Mouse (Mus musculus): Measurements from ENCODE around the gene Defb43. TPM values are rescaled to one million over a fixed set of nuclear protein-coding genes. Genes with fewer than 3 reads are reported as not detected.

Defb43 gene
- total RNA-seq (2021), result not detected
- long read RNA-seq, experiment 1, result 0 reads
- long read RNA-seq, experiment 2, result 0 reads

DNA sequence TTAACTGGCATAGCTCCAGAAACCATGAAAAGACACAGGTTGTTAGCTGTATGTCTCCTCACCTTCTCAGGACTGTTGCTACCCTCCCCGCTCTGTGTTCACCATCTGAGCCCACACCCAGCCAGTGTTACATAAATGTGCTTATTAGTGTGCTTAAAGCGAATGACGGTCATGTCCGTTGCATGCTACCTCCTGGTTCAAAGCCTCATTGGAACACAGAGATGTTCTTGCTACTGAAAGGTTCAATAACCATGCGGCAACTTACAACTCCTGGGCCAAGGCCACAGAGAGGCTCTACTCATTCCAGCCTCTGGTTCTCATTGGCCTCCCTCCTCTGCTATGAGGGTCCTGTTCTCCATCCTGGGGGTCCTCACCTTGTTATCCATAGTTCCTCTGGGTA lies at the start of gene Defb43:
Gene Defb43, plus strand, starts transcription at position 301 of the 400 bp plus-strand sequence.
- DNase-seq (ENCODE audit: low spot score in 2 of 2), result no peak

DNA sequence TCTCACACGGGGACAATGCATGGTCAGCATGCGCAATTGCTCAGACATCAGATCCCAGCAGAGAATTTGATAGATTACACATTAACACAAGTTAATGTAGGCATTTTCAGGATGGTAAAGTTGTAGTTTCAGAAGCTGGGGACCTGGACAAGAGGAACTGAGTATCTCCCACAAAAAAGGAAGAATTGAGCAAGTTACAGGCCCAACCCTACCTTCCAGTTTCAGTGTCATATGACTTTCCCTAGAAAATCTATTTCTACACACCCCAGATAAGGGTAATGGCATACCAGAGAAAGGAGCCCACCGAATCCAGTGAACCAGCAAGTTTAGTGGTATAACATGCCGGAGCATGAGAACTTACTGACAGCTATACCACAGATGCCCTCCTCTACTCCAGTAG lies 47.9 kb upstream of the Defb43 start:
- no peak for DNase-seq (ENCODE audit: low spot score in 2 of 2)

GRCm38 (mm10) chr14:62965342-62965741 lies 46.2 kb upstream of the Defb43 start:
- DNase-seq (ENCODE audit: low spot score in 2 of 2), result no peak

DNA sequence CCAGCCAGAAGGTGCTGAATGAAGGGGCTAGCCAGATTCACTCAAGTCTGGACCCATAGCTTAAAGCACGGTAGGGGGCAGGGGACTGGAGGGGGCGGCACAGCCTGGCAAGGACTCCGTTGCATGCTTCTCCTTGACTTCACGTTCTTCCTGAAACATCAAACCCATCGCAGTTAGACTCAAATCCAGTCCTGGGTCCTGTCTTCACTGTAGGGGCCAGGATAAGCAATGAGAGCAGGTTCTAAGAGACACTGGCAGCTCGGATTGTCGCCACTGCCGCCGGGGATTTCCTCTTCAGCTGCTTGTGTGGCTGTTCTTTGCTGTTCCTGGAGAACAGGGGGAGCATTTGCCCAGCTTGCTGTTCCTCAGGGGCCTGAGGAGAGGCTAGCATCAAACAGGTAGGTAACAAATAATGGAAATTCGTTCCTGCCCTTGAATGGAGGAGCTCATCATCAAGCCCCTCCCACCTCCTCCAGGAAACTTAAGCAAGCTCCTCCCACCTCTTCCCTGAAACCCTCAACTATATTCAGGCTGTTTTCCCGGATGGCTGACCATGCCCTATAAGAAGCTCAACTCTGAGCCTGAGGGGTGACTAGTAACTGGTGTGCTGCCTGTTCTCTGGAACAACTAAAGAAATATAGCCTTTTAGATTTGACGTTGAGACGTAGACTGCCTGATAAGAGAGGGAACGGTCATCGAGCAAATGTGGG lies 45.6 kb upstream of the Defb43 start:
- no peak for DNase-seq (ENCODE audit: low spot score in 2 of 2)

- peak; percentile 55 to 67 for DNase-seq (ENCODE audit: low spot score in 2 of 2)
Observed at GRCm38 (mm10) chr14:62975046-62975445, 36.5 kb upstream of the Defb43 start.

- DNase-seq (ENCODE audit: low spot score in 2 of 2), result no peak
Observed at GRCm38 (mm10) chr14:62979815-62980214, 31.8 kb upstream of the Defb43 start.

GRCm38 (mm10) chr14:62984410-62984809 lies 27.2 kb upstream of the Defb43 start, which contains the start of gene Defb48:
Defb48 (minus strand) TSS chr14:62984510.
- no peak for DNase-seq (ENCODE audit: low spot score in 2 of 2)

GRCm38 (mm10) chr14:62991271-62991670 lies 20.3 kb upstream of the Defb43 start:
- no peak for DNase-seq (ENCODE audit: low spot score in 2 of 2)

DNA sequence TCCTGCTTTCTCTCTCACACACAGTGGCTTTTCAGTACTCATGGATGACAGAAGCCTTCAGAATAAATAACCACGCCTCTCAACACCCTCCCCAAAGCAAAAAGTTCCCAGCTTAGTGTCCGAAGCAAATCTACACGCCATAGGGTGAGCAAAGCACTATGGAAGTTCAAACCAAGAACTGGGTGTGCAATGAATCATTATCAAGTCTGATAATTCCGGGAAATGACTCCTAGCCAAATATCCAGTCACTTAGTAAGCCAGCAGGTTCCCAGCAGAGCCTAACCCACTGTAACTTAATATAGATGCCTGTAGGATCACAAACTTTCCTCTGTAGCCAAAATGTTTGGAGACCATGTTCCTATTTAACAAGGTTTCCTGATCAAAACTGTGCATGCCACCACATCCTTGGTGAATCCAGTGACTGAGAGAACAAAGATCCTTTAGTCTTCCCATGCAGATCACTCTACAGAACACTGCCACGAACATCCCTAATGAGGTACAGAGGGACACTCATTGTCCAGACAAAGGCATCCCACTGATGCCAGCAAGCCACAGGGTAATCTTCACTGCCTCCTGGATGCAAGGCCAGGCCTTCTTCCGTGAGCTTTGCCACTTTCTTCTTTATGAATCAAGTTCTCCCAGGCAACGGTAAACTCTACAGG lies 19.6 kb upstream of the Defb43 start:
- no peak for DNase-seq (ENCODE audit: low spot score in 2 of 2)

- no peak for DNase-seq (ENCODE audit: low spot score in 2 of 2)
Observed at GRCm38 (mm10) chr14:62997777-62998176, 13.8 kb upstream of the Defb43 start, which contains the start of gene Defb47. Defb47 (plus strand) TSS chr14:62998077.

DNA sequence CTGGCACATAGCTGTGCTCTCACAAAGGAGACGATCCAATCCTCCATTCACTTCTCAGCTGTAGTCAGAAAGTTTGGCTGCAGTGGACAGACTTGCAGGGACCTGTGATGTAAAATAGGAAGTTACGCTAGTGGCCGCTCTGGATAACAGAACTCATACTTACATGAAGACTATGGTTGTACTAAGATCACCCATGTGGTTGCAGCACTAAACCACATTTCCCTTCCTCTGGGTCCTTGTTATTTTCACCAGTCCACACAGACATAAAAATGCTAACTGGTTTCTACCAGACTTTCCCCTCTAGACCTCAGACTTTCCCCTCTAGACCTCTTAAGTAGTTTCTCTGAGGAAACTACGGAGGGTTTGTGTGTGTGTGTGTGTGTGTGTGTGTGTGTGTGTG lies 12.6 kb upstream of the Defb43 start:
- DNase-seq (ENCODE audit: low spot score in 2 of 2), result no peak

- DNase-seq (ENCODE audit: low spot score in 2 of 2), result no peak
Observed at GRCm38 (mm10) chr14:63002588-63002987, 9.0 kb upstream of the Defb43 start.

DNA sequence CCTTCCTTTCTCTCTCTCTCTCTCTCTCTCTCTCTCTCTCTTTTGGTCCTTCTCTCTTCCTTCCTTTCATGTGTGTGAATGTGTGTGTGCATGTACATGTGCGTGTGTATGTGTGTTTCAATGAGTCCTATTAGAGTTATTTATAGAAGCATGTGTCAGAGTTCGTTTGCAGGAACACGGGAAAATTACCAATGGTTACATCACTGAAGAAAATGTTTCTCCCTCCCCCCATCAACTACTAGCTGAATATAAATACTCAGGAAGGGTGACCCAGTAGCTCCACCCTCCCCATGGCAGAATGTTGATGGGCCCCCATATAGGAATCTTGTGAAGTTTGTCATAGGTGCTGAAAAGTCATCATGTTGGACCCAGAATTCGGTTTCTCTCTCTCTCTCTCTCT lies 1.5 kb downstream of the Defb43 start:
- no peak for DNase-seq (ENCODE audit: low spot score in 2 of 2)

GRCm38 (mm10) chr14:63014667-63015066 lies 3.1 kb downstream of the Defb43 start:
- DNase-seq (ENCODE audit: low spot score in 2 of 2), result no peak

GRCm38 (mm10) chr14:63020524-63021156 lies 9.1 kb downstream of the Defb43 start:
- DNase-seq (ENCODE audit: low spot score in 2 of 2), result no peak

- DNase-seq (ENCODE audit: low spot score in 2 of 2), result no peak
Observed at GRCm38 (mm10) chr14:63046691-63047090, 35.1 kb downstream of the Defb43 start, which contains the start of gene Defb42. Defb42 (plus strand) TSS chr14:63046991.

- no peak for DNase-seq (ENCODE audit: low spot score in 2 of 2)
Observed at GRCm38 (mm10) chr14:63049910-63050370, 38.4 kb downstream of the Defb43 start, which contains the start of gene Defb30. Defb30 (minus strand) TSS chr14:63049960.

DNA sequence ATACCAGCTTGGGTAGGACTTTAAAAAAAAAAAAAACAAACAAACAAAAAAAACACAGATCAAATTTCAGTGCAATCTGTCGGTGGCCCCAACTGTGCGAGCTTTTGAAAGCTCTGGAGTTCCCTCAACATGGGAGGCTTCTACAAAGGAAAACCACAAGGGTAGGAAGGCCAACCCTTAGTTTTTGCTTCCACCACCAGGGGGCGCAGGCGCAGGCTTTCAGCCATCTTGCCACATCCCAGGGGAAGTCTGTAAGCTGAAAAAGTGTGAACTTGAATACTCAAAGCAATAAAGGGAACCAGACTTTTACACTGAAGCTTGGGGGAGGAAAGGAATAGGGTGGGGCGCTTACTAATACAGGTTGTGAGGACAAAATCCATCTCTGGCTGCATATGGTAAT lies 39.2 kb downstream of the Defb43 start:
- DNase-seq (ENCODE audit: low spot score in 2 of 2), result peak; percentile 45 to 68

DNA sequence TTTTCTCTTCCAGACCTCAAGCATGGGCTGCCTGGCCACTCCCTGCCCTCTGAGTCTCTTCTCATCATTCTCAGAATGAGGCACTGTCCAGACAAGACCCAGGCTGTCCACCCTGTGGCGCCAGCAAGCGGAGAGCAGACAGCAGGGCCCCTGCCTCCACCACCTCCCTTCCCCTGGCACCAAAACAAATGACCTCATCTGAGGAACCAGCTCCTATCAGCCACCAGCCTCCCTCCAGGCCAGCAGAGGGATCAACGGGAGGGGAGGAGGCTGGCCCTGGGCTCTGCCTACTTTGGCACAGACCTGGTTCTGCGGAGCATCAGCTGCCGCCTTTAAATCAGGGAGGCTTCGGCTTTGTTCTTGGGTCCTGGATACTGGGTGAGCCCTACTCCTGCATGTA lies 43.2 kb downstream of the Defb43 start:
- DNase-seq (ENCODE audit: low spot score in 2 of 2), result peak; percentile 29 to 58

GRCm38 (mm10) chr14:63060361-63060760 lies 48.8 kb downstream of the Defb43 start:
- DNase-seq (ENCODE audit: low spot score in 2 of 2), result no peak

GRCm38 (mm10) chr14:63062184-63062583 lies 50.6 kb downstream of the Defb43 start:
- DNase-seq (ENCODE audit: low spot score in 2 of 2), result no peak

- DNase-seq (ENCODE audit: low spot score in 2 of 2), result no peak
Observed at GRCm38 (mm10) chr14:63065391-63065790, 53.8 kb downstream of the Defb43 start.

Data from gastrocnemius, postnatal 4 days (tissue).